Mouse (Mus musculus) MEL-GATA-1-ER (cell line): ENCODE measurements around the gene Tmtc1.

Experiments
- DNase-seq: peaks from one replicate; pipeline ENCODE4 v3.0.0-alpha.2; 2012; ENCODE audit warnings: low read depth; ENCODE audit errors: extremely low read depth

The Tmtc1 gene

DNA sequence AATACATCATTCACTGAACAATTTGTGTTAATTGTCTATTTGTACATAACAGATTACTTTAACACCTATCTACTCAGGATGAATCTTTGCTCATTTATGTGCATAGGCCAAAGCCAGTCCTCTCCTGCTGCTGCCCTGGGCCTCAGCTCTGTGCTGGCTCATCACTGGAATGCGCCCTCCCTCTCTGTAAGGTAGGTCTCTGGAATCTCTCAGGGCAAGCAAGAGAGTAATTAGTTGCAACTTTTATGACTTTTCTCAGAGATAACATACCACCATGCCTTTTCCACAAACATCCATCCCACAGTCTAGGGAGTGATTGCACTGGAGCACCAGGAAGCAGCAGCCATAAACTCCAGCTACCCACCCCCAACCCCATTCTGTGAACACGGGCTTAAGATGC is 70.7 kb downstream of the Tmtc1 start:
- no peak for DNase-seq

GRCm38 (mm10) chr6:148371223-148371622 is 73.0 kb downstream of the Tmtc1 start:
- peak; percentile 9 for DNase-seq

GRCm38 (mm10) chr6:148367094-148367539 is 77.1 kb downstream of the Tmtc1 start:
- no peak for DNase-seq

DNA sequence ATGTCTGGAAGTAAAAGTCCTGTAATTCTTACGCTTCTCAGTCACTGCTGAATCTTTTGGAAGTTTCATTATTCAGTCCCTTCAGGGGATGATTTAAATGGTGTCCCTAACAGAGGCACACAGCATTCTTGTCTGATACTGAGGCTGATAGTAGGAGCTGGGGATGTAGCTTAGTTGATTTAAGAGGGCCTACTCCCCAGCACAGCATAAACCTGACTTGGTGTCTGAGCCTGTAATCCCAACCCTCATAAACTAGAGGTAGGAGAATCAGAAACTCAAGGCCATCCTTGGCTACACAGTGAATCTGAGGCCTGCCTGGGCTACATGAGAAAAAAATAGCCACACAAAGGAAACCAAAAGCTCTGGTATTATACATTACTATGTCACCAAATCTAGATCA is 77.6 kb downstream of the Tmtc1 start:
- no peak for DNase-seq

GRCm38 (mm10) chr6:148363162-148363561 is 81.0 kb downstream of the Tmtc1 start:
- no peak for DNase-seq

- DNase-seq, result no peak
Measured at GRCm38 (mm10) chr6:148362475-148362874, 81.7 kb downstream of the Tmtc1 start.

GRCm38 (mm10) chr6:148359348-148359905 is 84.8 kb downstream of the Tmtc1 start:
- no peak for DNase-seq

DNA sequence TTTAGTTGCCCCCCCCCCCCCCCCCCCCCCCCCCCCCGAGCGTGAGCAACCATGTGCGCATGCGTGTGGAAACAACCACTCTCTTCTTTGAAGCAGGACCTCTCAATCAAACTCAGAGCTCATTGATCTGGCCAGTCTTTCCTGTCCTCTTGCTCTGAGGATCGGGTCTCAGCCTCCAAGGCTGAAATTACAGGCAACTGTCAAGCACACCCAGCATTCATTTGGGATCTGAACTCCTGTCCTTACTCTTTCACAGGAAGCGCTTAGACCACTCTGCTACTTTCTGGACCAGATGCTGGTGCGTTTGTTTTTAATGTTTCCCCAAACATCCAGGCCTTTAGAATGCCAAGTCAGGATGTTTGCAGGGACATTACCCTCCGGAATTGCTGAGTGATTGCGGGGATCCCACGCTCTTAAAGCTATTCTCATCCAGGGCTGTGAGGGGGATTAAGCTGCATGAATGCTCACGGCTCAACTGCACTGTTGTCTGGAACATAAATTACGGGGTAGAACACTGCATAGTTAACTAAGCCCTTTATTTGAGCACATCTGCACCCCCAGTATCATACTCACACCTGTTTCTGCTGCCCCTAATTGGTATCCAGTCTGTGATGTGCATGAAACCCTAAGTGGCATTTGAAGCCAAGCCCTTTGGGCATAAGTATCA is 85.5 kb downstream of the Tmtc1 start:
- no peak for DNase-seq

DNA sequence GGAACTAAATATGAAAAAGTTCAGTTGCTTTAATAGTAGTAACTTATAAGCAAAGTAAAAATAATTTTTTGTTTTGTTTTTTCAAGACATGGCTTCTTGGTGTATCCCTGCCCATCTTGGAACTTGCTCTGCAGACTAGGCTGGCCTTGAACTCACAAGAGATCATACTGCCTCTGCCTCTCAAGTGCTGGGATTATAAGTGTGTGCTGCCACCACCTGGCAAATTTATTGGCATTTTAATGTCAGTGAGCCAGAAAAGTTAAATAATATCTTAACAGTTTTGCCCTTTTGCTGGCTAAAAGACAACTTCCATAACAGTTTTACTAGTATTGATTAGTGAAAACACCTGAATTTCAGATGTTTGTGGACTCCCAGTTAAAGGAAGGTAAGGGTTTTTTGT is 88.0 kb downstream of the Tmtc1 start:
- no peak for DNase-seq

GRCm38 (mm10) chr6:148354509-148355474 is 89.4 kb downstream of the Tmtc1 start:
- no peak for DNase-seq

- DNase-seq, result no peak
Measured at GRCm38 (mm10) chr6:148354151-148354508, 90.1 kb downstream of the Tmtc1 start.

GRCm38 (mm10) chr6:148345001-148345400 is 99.2 kb downstream of the Tmtc1 start:
- DNase-seq, result no peak

- no peak for DNase-seq
Measured at GRCm38 (mm10) chr6:148342191-148342590, 102.0 kb downstream of the Tmtc1 start.

DNA sequence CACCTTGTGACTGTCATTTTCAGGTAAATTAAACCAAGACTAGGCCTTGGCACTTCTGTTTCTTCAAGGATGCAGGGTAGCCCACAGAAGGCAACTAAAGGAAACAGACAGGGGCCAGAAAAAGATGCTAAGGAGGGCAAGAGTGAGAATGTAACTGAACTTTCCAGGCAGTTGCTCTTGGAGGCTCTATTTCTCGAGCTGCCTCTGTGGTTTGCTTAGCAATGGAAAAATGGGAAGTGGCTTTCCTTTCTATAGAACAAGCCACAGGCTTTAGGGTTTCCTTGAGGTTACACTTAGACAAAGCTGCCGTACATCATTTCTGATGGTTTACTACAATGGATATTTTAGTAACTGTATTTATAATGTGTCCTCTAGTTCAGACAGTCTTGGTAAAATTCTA is 102.4 kb downstream of the Tmtc1 start:
- DNase-seq, result no peak

GRCm38 (mm10) chr6:148338326-148338957 is 105.7 kb downstream of the Tmtc1 start:
- no peak for DNase-seq

DNA sequence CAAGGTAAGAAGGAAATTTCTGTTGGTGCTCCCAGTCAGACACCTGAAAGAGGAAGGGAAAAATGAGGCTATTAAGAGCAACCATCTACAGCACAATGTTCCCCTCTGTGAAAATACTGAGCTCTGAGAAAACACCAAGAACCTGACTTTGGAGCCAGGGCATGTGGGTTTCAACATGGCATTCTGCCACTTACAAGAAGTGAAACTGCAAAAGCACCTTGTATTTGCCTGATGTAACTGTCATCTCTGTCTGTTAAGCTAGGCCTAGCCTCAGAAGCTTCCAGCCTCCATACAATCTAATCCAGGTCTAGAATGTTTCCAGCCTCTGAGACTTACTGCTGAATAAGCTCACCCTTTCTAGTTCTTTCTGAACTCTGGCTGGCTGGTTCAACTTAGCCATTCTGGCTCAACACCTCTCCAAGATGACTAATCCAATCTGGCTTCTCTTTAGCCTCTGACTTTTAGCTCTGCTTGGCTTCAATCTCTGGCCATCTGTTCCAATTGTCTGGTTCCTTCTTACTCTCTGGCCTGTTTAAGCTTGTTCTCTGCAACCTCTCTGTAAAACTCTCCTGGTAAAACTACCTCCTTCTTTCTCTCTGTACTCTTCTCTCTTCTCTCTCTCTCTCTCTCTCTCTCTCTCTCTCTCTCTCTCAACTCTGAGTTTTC is 107.8 kb downstream of the Tmtc1 start:
- no peak for DNase-seq

DNA sequence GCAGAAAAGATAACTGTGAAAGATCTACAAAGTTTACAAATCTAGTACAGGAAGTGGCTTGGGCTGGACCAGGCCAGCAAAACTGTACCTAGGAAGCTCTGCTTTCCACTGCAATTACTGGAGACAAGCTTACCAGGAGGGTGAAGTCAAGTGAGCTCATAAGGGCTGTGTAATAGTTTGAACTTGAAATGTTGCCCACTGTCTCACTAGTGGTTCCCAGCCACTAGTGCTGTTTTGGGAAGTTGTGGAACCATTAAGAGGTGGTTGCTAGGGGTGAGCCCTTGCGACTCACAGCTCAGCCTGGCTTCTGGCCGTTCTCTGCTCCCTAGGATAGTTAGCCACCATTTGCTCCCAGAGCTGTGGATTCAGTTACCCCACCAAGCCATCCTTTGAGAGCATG is 112.3 kb downstream of the Tmtc1 start:
- no peak for DNase-seq

- no peak for DNase-seq
Measured at GRCm38 (mm10) chr6:148329976-148330375, 114.2 kb downstream of the Tmtc1 start.

- DNase-seq, result no peak
Measured at GRCm38 (mm10) chr6:148328928-148329327, 115.3 kb downstream of the Tmtc1 start.

DNA sequence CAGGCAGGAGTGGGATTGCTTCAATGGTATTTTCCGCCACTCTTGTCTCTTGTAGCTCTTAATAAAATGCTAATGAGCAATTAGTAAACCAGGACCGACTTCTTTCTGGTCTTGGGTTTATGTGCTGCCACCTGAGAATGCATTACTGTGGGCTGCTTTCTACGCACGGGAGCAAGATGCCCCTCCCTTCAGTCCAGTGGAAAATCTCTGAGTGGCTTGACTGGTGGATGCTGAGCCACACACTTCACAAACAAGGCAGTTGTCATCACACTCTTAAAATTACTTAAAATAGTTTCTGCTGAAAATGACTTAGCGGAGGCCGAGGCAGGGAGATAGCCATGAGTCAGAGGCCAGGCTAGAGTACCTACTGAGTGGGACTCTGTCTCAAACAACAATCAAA is 116.1 kb downstream of the Tmtc1 start:
- no peak for DNase-seq

DNA sequence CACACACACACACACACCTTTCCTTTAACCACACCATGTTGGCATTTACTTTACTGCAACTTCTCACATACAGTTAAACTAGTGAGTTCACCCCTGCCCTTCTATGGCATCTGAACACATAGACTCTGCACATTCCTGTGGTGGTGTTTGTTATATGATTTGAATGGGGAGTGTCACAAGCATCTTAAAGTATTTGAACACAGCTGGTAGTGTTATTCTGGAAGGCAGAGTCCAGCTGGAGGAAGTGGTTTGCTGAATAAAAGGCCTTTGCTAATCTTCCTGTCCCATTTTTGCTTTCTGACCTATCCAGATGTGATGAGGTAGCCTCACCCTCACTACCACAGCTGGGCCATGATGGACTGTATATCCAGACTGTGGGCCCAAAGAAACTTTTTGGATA is 125.5 kb downstream of the Tmtc1 start:
- no peak for DNase-seq
